In genomic region chr7:45522957-45523676, GRCm38 (mm10) we compare ENCODE assay signal across 9 mouse cellular contexts. TPM values are rescaled to one million over a fixed set of nuclear protein-coding genes. Genes with fewer than 3 reads are reported as not detected.
DNase-seq lines count a peak whose midpoint lies in the region; ATAC-seq and TF ChIP-seq lines count a peak whose summit lies in the region.
"Had no signal": no experiment of that assay in that cellular context is flagged by ENCODE, and none has a peak within 500 bp of the region (broad histone marks: within the 10 kb centered on the region; RNA-seq: fewer than 3 reads in every experiment).

No protein-coding gene starts in this region.

- H3K27ac ChIP-seq in hindbrain, embryonic 12.5 days, result no peak overlapping the region
- H3K27ac ChIP-seq in hindbrain, embryonic 11.5 days (ENCODE audit: low read depth, low read length), result no peak overlapping the region
- H3K27ac ChIP-seq in liver, embryonic 14.5 days, result peak overlapping the region; percentile 90

- no peak for ATAC-seq in hindbrain, embryonic 12.5 days (ENCODE audit: low FRiP score)
- ATAC-seq in hindbrain, embryonic 11.5 days (ENCODE audit: low FRiP score), result no peak
- peak; percentile 25 for ATAC-seq in erythroid progenitor cell, adult 5-6 weeks (replicated peaks; ENCODE audit: low FRiP score, poor library complexity, severe bottlenecking)
- ATAC-seq in liver, embryonic 14.5 days (ENCODE audit: insufficient read depth), result no peak

- no peak for TF ChIP-seq EP300 in liver, embryonic 14.5 days (IDR thresholded peaks at IDR 0.05; ENCODE audit: low read depth)

- peaks cover 2% of the 10 kb centered on the region; the same call in 1 of the 2 replicates for H3K36me3 ChIP-seq in hindbrain, embryonic 12.5 days
- H3K36me3 ChIP-seq in hindbrain, embryonic 11.5 days (ENCODE audit: control insufficient read depth, insufficient read depth, low read length), result no peaks in the 10 kb centered on the region
- H3K36me3 ChIP-seq in liver, embryonic 14.5 days (replicated peaks; ENCODE audit: control insufficient read depth, insufficient read depth, low read depth), result peaks cover 42% of the 10 kb centered on the region

- no peak for TF ChIP-seq CTCF in liver, embryonic 14.5 days (IDR thresholded peaks at IDR 0.05; ENCODE audit: low read depth)

- 0 out of 2 replicates have a peak overlapping the region, but pooled peaks have one; percentile 0 for H3K4me2 ChIP-seq in hindbrain, embryonic 12.5 days (replicated peaks)
- no peak overlapping the region for H3K4me2 ChIP-seq in hindbrain, embryonic 11.5 days (replicated peaks; ENCODE audit: low read depth, low read length)
- H3K4me2 ChIP-seq in liver, embryonic 14.5 days (ENCODE audit: low read depth), result peak overlapping the region; percentile 88

- H3K9me3 ChIP-seq in hindbrain, embryonic 12.5 days (replicated peaks), result no peaks in the 10 kb centered on the region
- no peaks in the 10 kb centered on the region for H3K9me3 ChIP-seq in hindbrain, embryonic 11.5 days (ENCODE audit: control insufficient read depth, low read length)
- no peaks in the 10 kb centered on the region for H3K9me3 ChIP-seq in liver, embryonic 14.5 days (ENCODE audit: control insufficient read depth, low read length)

- peaks cover 21% of the 10 kb centered on the region for H3K4me1 ChIP-seq in hindbrain, embryonic 12.5 days
- H3K4me1 ChIP-seq in hindbrain, embryonic 11.5 days (replicated peaks; ENCODE audit: control insufficient read depth, insufficient read depth, low read length), result no peaks in the 10 kb centered on the region; the same call in 1 of the 2 replicates
- peaks cover 10 to 14% of the 10 kb centered on the region in 2 experiments for H3K4me1 ChIP-seq in liver, embryonic 14.5 days (replicated peaks; ENCODE audit: control insufficient read depth in 2 of 2, insufficient read depth in 2 of 2, low read length in 1 of 2)

- H3K4me3 ChIP-seq in hindbrain, embryonic 12.5 days, result 0 out of 2 replicates have a peak overlapping the region, but pooled peaks have one; percentile 10
- no peak overlapping the region for H3K4me3 ChIP-seq in hindbrain, embryonic 11.5 days (ENCODE audit: low read depth, low read length)
- H3K4me3 ChIP-seq in liver, embryonic 14.5 days (ENCODE audit: insufficient read depth in 1 of 2, low read depth in 2 of 2, low read length in 2 of 2), result peak overlapping the region; percentile 76 to 88

- no peak overlapping the region for H3K9ac ChIP-seq in hindbrain, embryonic 12.5 days
- no peak overlapping the region for H3K9ac ChIP-seq in hindbrain, embryonic 11.5 days (ENCODE audit: low read depth, low read length)
- peak overlapping the region; percentile 99 for H3K9ac ChIP-seq in liver, embryonic 14.5 days (replicated peaks)

- 69% methylated on average over 18 of the region's 18 CpGs for WGBS in hindbrain, embryonic 12.5 days
- 72% methylated on average over 18 of the region's 18 CpGs for WGBS in hindbrain, embryonic 11.5 days
- WGBS in liver, embryonic 14.5 days (ENCODE audit: insufficient replicate concordance), result 49% methylated on average over 18 of the region's 18 CpGs

- no peaks in the 10 kb centered on the region for H3K27me3 ChIP-seq in hindbrain, embryonic 12.5 days
- H3K27me3 ChIP-seq in hindbrain, embryonic 11.5 days (ENCODE audit: control insufficient read depth, insufficient read depth, low read length), result no peaks in the 10 kb centered on the region
- no peaks in the 10 kb centered on the region for H3K27me3 ChIP-seq in liver, embryonic 14.5 days (ENCODE audit: control insufficient read depth, insufficient read depth, low read length)

- no peak for DNase-seq in hindbrain, embryonic 11.5 days (ENCODE audit: low spot score)
- DNase-seq in Muller cell, postnatal 12 days (ENCODE audit: inconsistent ontology term), result peak; percentile 14
- DNase-seq in liver, embryonic 14.5 days (ENCODE audit: low read depth in 3 of 3, low spot score in 3 of 3), result peak in 1 of 3 experiments; percentile 46
- no peak for DNase-seq in testis, postnatal 14 days (ENCODE audit: low spot score)
- no peak for DNase-seq in layer of hippocampus, postnatal 14 days (ENCODE audit: low spot score in 2 of 2)
- no peak for DNase-seq in thymus, postnatal 4 days
- DNase-seq: cerebellum, postnatal 10 days had no signal

RNA-seq across cellular contexts. Expression of gene Ppp1r15a, which starts 3.0 kb away (rescaled TPM):
- 16.7 and 19.2 TPM in 2 replicates for polyA plus RNA-seq in hindbrain, embryonic 12.5 days (2016; fragmentation: Nextera tagmentation; extraction: Ambion mirVana)
- polyA plus RNA-seq in hindbrain, embryonic 11.5 days (2014; fragmentation: Nextera tagmentation; extraction: Ambion mirVana), result 15.1 and 15.7 TPM in 2 replicates
- total RNA-seq in erythroid progenitor cell, adult 5-6 weeks (2015; ENCODE audit: low replicate concordance), result 814 and 867 TPM in 2 replicates
- 569 and 633 TPM in 2 replicates for total RNA-seq in erythroid progenitor cell, adult 5-6 weeks (2017; ENCODE audit: low replicate concordance)
- polyA plus RNA-seq in liver, embryonic 14.5 days (2012; rRNA removed), result 79.3 and 140 TPM in 2 replicates
- 165 and 183 TPM in 2 replicates for polyA plus RNA-seq in liver, embryonic 14.5 days (2014; fragmentation: Nextera tagmentation; extraction: Ambion mirVana)
- 10 to 100 TPM; 27.8 to 29.5 TPM for total RNA-seq in layer of hippocampus, postnatal 14 days (2021)

RNA-seq across cellular contexts. Expression of gene Plekha4, which starts 3.0 kb away (rescaled TPM):
- polyA plus RNA-seq in hindbrain, embryonic 12.5 days (2016; fragmentation: Nextera tagmentation; extraction: Ambion mirVana), result 1.9 and 3.8 TPM in 2 replicates
- polyA plus RNA-seq in hindbrain, embryonic 11.5 days (2014; fragmentation: Nextera tagmentation; extraction: Ambion mirVana), result 2.1 and 2.3 TPM in 2 replicates
- total RNA-seq in erythroid progenitor cell, adult 5-6 weeks (2015; ENCODE audit: low replicate concordance), result 7.2 TPM in 1 of 2 replicates, not detected in the other
- 0.08 and 0.90 TPM in 2 replicates for total RNA-seq in erythroid progenitor cell, adult 5-6 weeks (2017; ENCODE audit: low replicate concordance)
- polyA plus RNA-seq in liver, embryonic 14.5 days (2012; rRNA removed), result 0.52 and 0.90 TPM in 2 replicates
- 0.40 and 0.41 TPM in 2 replicates for polyA plus RNA-seq in liver, embryonic 14.5 days (2014; fragmentation: Nextera tagmentation; extraction: Ambion mirVana)
- 1 to 10 TPM in 1 of 2 experiments, under 1 TPM in 1; 0.83 to 1.5 TPM for total RNA-seq in layer of hippocampus, postnatal 14 days (2021)

RNA-seq across cellular contexts. Expression of gene Nucb1, which starts 12.9 kb away (rescaled TPM):
- 144 and 147 TPM in 2 replicates for polyA plus RNA-seq in hindbrain, embryonic 12.5 days (2016; fragmentation: Nextera tagmentation; extraction: Ambion mirVana)
- polyA plus RNA-seq in hindbrain, embryonic 11.5 days (2014; fragmentation: Nextera tagmentation; extraction: Ambion mirVana), result 88.6 and 92.7 TPM in 2 replicates
- total RNA-seq in erythroid progenitor cell, adult 5-6 weeks (2015; ENCODE audit: low replicate concordance), result 164 and 168 TPM in 2 replicates
- 789 and 905 TPM in 2 replicates for total RNA-seq in erythroid progenitor cell, adult 5-6 weeks (2017; ENCODE audit: low replicate concordance)
- 48.2 and 58.8 TPM in 2 replicates for polyA plus RNA-seq in liver, embryonic 14.5 days (2012; rRNA removed)
- polyA plus RNA-seq in liver, embryonic 14.5 days (2014; fragmentation: Nextera tagmentation; extraction: Ambion mirVana), result 81.7 and 97.2 TPM in 2 replicates
- 100 to 1,000 TPM in 1 of 2 experiments, 10 to 100 TPM in 1; 97.1 to 109 TPM for total RNA-seq in layer of hippocampus, postnatal 14 days (2021)

RNA-seq across cellular contexts. Expression of gene Hsd17b14, which starts 31.6 kb away (rescaled TPM):
- polyA plus RNA-seq in hindbrain, embryonic 12.5 days (2016; fragmentation: Nextera tagmentation; extraction: Ambion mirVana), result 0.70 and 0.79 TPM in 2 replicates
- polyA plus RNA-seq in hindbrain, embryonic 11.5 days (2014; fragmentation: Nextera tagmentation; extraction: Ambion mirVana), result 0.45 and 0.46 TPM in 2 replicates
- total RNA-seq in erythroid progenitor cell, adult 5-6 weeks (2015; ENCODE audit: low replicate concordance), result not detected in 2 replicates
- not detected in 2 replicates for total RNA-seq in erythroid progenitor cell, adult 5-6 weeks (2017; ENCODE audit: low replicate concordance)
- polyA plus RNA-seq in liver, embryonic 14.5 days (2012; rRNA removed), result 0.95 and 2.1 TPM in 2 replicates
- 1.2 and 2.5 TPM in 2 replicates for polyA plus RNA-seq in liver, embryonic 14.5 days (2014; fragmentation: Nextera tagmentation; extraction: Ambion mirVana)
- not detected for total RNA-seq in layer of hippocampus, postnatal 14 days (2021)

RNA-seq across cellular contexts. Expression of gene Dhdh, which starts 34.5 kb away (rescaled TPM):
- polyA plus RNA-seq in hindbrain, embryonic 12.5 days (2016; fragmentation: Nextera tagmentation; extraction: Ambion mirVana), result 3.4 and 3.5 TPM in 2 replicates
- 2.9 and 4.1 TPM in 2 replicates for polyA plus RNA-seq in hindbrain, embryonic 11.5 days (2014; fragmentation: Nextera tagmentation; extraction: Ambion mirVana)
- total RNA-seq in erythroid progenitor cell, adult 5-6 weeks (2015; ENCODE audit: low replicate concordance), result 0.42 and 3.6 TPM in 2 replicates
- total RNA-seq in erythroid progenitor cell, adult 5-6 weeks (2017; ENCODE audit: low replicate concordance), result 1.0 and 1.6 TPM in 2 replicates
- polyA plus RNA-seq in liver, embryonic 14.5 days (2012; rRNA removed), result 1.5 and 2.2 TPM in 2 replicates
- 1.6 and 1.8 TPM in 2 replicates for polyA plus RNA-seq in liver, embryonic 14.5 days (2014; fragmentation: Nextera tagmentation; extraction: Ambion mirVana)
- 1 to 10 TPM; 2.8 TPM for total RNA-seq in layer of hippocampus, postnatal 14 days (2021)
